In the genomic region with DNA sequence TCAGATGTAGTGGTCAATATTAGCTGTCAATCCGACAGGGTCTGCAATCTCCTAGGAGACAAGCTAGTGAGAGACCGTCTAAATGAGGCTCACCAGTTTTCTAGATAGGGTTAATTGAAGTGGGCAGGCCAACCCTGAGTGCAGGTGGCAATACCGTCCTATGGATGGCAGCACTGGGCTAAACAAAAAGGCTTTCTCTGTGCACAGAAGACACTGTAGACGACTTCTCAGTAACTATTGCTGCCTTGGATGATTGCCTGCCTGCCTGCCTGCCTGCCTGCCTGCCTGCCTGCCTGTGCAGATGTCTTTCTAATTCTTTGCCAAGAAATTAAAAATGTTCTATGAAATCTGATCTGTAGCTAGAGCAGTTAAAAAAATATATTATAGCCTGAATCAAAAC, we compare ENCODE assay signal across 10 mouse cellular contexts. TPM values are rescaled to one million over a fixed set of nuclear protein-coding genes. Genes with fewer than 3 reads are reported as not detected.
DNase-seq lines count a peak whose midpoint lies in the region; ATAC-seq lines count a peak whose summit lies in the region.
"Had no signal": no experiment of that assay in that cellular context is flagged by ENCODE, and none has a peak within 500 bp of the region (broad histone marks: within the 10 kb centered on the region; RNA-seq: fewer than 3 reads in every experiment).

No protein-coding gene starts in this region.

- no peak overlapping the region for H3K9ac ChIP-seq in forebrain, embryonic 15.5 days (replicated peaks)

- peak; percentile 86 for ATAC-seq in frontal cortex, adult (ENCODE audit: low TSS enrichment)
- peak; percentile 84 for ATAC-seq in forebrain, embryonic 15.5 days (replicated peaks)

- no peaks in the 10 kb centered on the region for H3K27me3 ChIP-seq in forebrain, embryonic 15.5 days

- peak overlapping the region; percentile 59; the same call in 1 of the 2 replicates for H3K27ac ChIP-seq in forebrain, embryonic 15.5 days (replicated peaks)

- no peak overlapping the region for H3K4me3 ChIP-seq in forebrain, embryonic 15.5 days
- H3K4me3 ChIP-seq: erythroblast, embryonic 14.5 days had no signal

- H3K36me3 ChIP-seq in forebrain, embryonic 15.5 days = no peaks in the 10 kb centered on the region

- WGBS in forebrain, embryonic 15.5 days = 43% methylated on average over 4 of the region's 4 CpGs

- no peaks in the 10 kb centered on the region for H3K9me3 ChIP-seq in forebrain, embryonic 15.5 days

- no peak overlapping the region for H3K4me2 ChIP-seq in forebrain, embryonic 15.5 days (replicated peaks)
- H3K4me2 ChIP-seq: heart, embryonic 11.5 days had no signal

- no peaks in the 10 kb centered on the region for H3K4me1 ChIP-seq in forebrain, embryonic 15.5 days

- no peak for DNase-seq in frontal cortex, postnatal 25 days (ENCODE audit: low spot score in 2 of 2)
- peak; percentile 42 for DNase-seq in right cerebral cortex, postnatal 14 days
- no peak for DNase-seq in right cerebral cortex, adult 2 months (ENCODE audit: low spot score in 2 of 2)
- peak; percentile 46 for DNase-seq in telencephalon, adult 2 months (ENCODE audit: low read depth, low spot score)
- DNase-seq in adrenal gland, adult (ENCODE audit: inconsistent age in 2 of 2, low spot score in 1 of 2) = no peak
- no peak for DNase-seq in spleen, postnatal 36 days (ENCODE audit: low spot score in 2 of 2)

RNA-seq across cellular contexts. Expression of a gene that starts 1.9 kb away (rescaled TPM):
- polyA plus RNA-seq in forebrain, embryonic 15.5 days (2015; fragmentation: Nextera tagmentation; extraction: Ambion mirVana) = 0.13 and 0.33 TPM in 2 replicates
- polyA plus RNA-seq: erythroblast, embryonic 14.5 days had no signal

Comparison
In these comparisons a context has a peak if more than half of its experiments do, and no peak if none do; other contexts are left out.
1. DNase-seq: peak in right cerebral cortex, postnatal 14 days (single experiment) and telencephalon, adult 2 months (single experiment); none in frontal cortex, postnatal 25 days (0 of 2), right cerebral cortex, adult 2 months (0 of 2), adrenal gland, adult (0 of 2) and spleen, postnatal 36 days (0 of 2).